In genomic region chr1:48380139-48380538, GRCm38 (mm10) we compare ENCODE assay signal across 24 mouse cellular contexts.
"Had no signal": no experiment of that assay in that cellular context is flagged by ENCODE, and none has a peak within 500 bp of the region (broad histone marks: within the 10 kb centered on the region; RNA-seq: fewer than 3 reads in every experiment).

No protein-coding gene starts in this region.

- H3K4me3 ChIP-seq: embryonic facial prominence, embryonic 13.5 days; embryonic facial prominence, embryonic 15.5 days; erythroblast, embryonic 14.5 days; forebrain, embryonic 10.5 days; forebrain, embryonic 12.5 days; forebrain, embryonic 13.5 days; forebrain, embryonic 15.5 days; gastrocnemius, adult 2 months; heart, adult 2 months had no signal

- H3K36me3 ChIP-seq: embryonic facial prominence, embryonic 13.5 days; embryonic facial prominence, embryonic 15.5 days; forebrain, embryonic 10.5 days; forebrain, embryonic 12.5 days; forebrain, embryonic 15.5 days had no signal

- H3K27me3 ChIP-seq: embryonic facial prominence, embryonic 13.5 days; embryonic facial prominence, embryonic 15.5 days; forebrain, embryonic 12.5 days; forebrain, embryonic 13.5 days; forebrain, embryonic 15.5 days had no signal

- ATAC-seq: forebrain, embryonic 13.5 days; forebrain, embryonic 14.5 days; forebrain, embryonic 15.5 days; forebrain, embryonic 16.5 days; forebrain, postnatal 0 days had no signal

- H3K27ac ChIP-seq: embryonic facial prominence, embryonic 13.5 days; embryonic facial prominence, embryonic 15.5 days; forebrain, embryonic 10.5 days; forebrain, embryonic 12.5 days; forebrain, embryonic 13.5 days; forebrain, embryonic 15.5 days; gastrocnemius, adult 2 months; heart, adult 2 months had no signal

- DNase-seq: cerebellum, adult 18-20 months; cerebellum, adult 2 months; cerebellum, adult 8-10 months; cerebellum, adult 9-10 months; cerebellum, adult 9-11 months; cerebellum, postnatal 25 days; embryo, embryonic 11 days; forebrain, postnatal 0 days; gastrocnemius, adult 2 months; gastrocnemius, postnatal 10 days; gastrocnemius, postnatal 14 days; gastrocnemius, postnatal 25 days; gastrocnemius, postnatal 36 days; heart, adult 18-20 months; heart, adult 2 months had no signal

- H3K4me1 ChIP-seq: embryonic facial prominence, embryonic 13.5 days; embryonic facial prominence, embryonic 15.5 days; forebrain, embryonic 10.5 days; forebrain, embryonic 12.5 days; forebrain, embryonic 13.5 days; forebrain, embryonic 15.5 days had no signal

- H3K9ac ChIP-seq: embryonic facial prominence, embryonic 13.5 days; embryonic facial prominence, embryonic 15.5 days; forebrain, embryonic 12.5 days; forebrain, embryonic 13.5 days; forebrain, embryonic 15.5 days; forebrain, postnatal 0 days had no signal

- H3K4me2 ChIP-seq: embryonic facial prominence, embryonic 13.5 days; embryonic facial prominence, embryonic 15.5 days; forebrain, embryonic 12.5 days; forebrain, embryonic 13.5 days; forebrain, embryonic 15.5 days had no signal

- H3K9me3 ChIP-seq: embryonic facial prominence, embryonic 13.5 days; embryonic facial prominence, embryonic 15.5 days; forebrain, embryonic 10.5 days; forebrain, embryonic 12.5 days; forebrain, embryonic 13.5 days; forebrain, embryonic 15.5 days had no signal
